Mouse (Mus musculus) forebrain, postnatal 0 days (tissue): ENCODE results near the gene Pex19. TPM values are rescaled to one million over a fixed set of nuclear protein-coding genes. Genes with fewer than 3 reads are reported as not detected.

ENCODE experiments used
- ATAC-seq: fragments of 200-750 bp; cut with Nextera tagmentation; 2 replicates; pipeline ENCODE4 v1.8.0; 2017; ENCODE audit warnings: mild to moderate bottlenecking, moderate library complexity
- DNase-seq: peaks from one replicate; pipeline ENCODE4 v3.0.0-alpha.2; 2015
- H3K27ac ChIP-seq: fragments of 300-500 bp; sonication (generic); 2 replicates; pipeline ENCODE4 v1.5.1; 2014; ENCODE audit warnings: low read depth, mild to moderate bottlenecking, antibody characterized with exemption, low read length, moderate library complexity, mixed read lengths
- H3K27me3 ChIP-seq: fragments of 300-500 bp; sonication (generic); 2 replicates; pipeline ENCODE4 v1.6.1; 2014; ENCODE audit warnings: mild to moderate bottlenecking, low read length, mixed read lengths; ENCODE audit not compliant: insufficient read depth
- H3K36me3 ChIP-seq: fragments of 300-500 bp; sonication (generic); 2 replicates; pipeline ENCODE4 v1.6.1; 2014; ENCODE audit warnings: mild to moderate bottlenecking, moderate library complexity; ENCODE audit not compliant: insufficient read depth
- H3K4me1 ChIP-seq: fragments of 300-500 bp; sonication (generic); 2 replicates; pipeline ENCODE4 v1.6.1; 2014; ENCODE audit warnings: antibody characterized with exemption; ENCODE audit not compliant: insufficient read depth
- H3K4me2 ChIP-seq: fragments of 300-500 bp; sonication (generic); 2 replicates; pipeline ENCODE4 v1.6.1; 2014; ENCODE audit warnings: low read depth, mild to moderate bottlenecking, moderate library complexity
- H3K4me3 ChIP-seq: fragments of 300-500 bp; sonication (generic); 2 replicates; pipeline ENCODE4 v1.5.1; 2014; ENCODE audit warnings: low read depth, low read length, mixed read lengths
- H3K9ac ChIP-seq: fragments of 300-500 bp; sonication (generic); 2 replicates; pipeline ENCODE4 v1.6.1; 2014; ENCODE audit warnings: mild to moderate bottlenecking
- H3K9me3 ChIP-seq: fragments of 300-500 bp; sonication (generic); 2 replicates; pipeline ENCODE4 v1.6.1; 2016; ENCODE audit warnings: low read length
- CTCF ChIP-seq: sonication (generic); IDR thresholded peaks from 2 replicates; pipeline ENCODE4 v1.5.1; 2016; ENCODE audit warnings: antibody characterized with exemption, control low read depth, low read depth
- WGBS: fragments of 180-500 bp; shearing (Covaris S2); extraction: QIAGEN DNeasy Blood & Tissue Kit; methylation state at CpG from one replicate; pipeline ENCODE4 v1.1.7; 2014; 5-methylcytosine and 5-hydroxymethylcytosine counted together
- polyA plus RNA-seq: library from polyadenylated mRNA; unstranded; fragments of >200 nt; fragmentation: Nextera tagmentation; extraction: Ambion mirVana; gene quantifications from 2 replicates; pipeline ENCODE4 v1.2.1, GENCODE M21; 2015
- total RNA-seq: library from RNA; depleted of rRNA; stranded (reverse); fragments of >200 nt; gene quantifications from 2 replicates; pipeline ENCODE4 v1.2.3, GENCODE M21; 2014

The Pex19 gene
- total and polyA plus RNA-seq, 2 experiments from 2014 or later, result 136 to 161 TPM

DNA sequence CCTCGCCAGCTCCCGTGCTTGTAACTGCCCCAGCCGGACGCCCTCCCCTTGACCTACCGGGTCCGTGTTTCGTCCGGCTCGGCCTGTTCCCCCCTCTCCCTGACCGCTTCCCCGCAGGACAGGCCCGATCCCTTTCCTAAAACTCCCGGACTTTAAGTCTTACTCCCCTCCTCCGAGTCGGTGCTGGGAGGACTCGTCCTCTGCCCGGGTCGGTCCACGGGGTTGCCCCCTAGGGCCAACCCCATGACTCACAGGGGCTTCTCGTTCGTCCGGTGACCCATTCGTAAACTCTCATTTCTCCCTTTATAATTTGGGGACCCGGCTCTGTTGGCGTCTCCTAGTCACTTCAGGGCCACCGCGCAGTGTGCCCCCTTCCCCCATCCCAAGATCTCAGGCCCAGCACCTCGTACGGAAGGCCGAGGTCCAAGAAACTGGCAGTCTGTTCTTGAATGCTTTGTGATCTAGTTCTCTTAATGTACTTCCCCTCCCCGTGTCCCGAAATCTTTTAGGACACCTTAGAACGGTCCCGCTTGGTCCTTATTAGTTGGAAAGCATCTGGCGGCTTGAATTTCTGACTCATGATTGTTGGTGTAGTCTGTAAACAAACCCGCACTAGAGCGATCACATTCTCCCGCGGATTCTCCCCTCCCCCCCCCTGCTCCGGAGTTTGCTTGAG lies 21.9 kb downstream of the Pex19 start:
- H3K27ac ChIP-seq, result peak overlapping the region; percentile 92
- peaks cover 10% of the 10 kb centered on the region; the same call in 1 of the 2 replicates for H3K4me1 ChIP-seq
- H3K4me3 ChIP-seq, result peak overlapping the region; percentile 99
- peak; percentile 1; the same call in 1 of the 2 replicates for TF ChIP-seq CTCF
- ATAC-seq, result peak; percentile 40
- H3K27me3 ChIP-seq, result no peaks in the 10 kb centered on the region
- H3K9ac ChIP-seq, result peak overlapping the region; percentile 100
- DNase-seq, result peak; percentile 44
- WGBS, result under 1% methylated on average over 40 of the region's 40 CpGs
- H3K36me3 ChIP-seq, result peaks cover 16% of the 10 kb centered on the region
- peak overlapping the region; percentile 47 for H3K4me2 ChIP-seq
- no peaks in the 10 kb centered on the region for H3K9me3 ChIP-seq

DNA sequence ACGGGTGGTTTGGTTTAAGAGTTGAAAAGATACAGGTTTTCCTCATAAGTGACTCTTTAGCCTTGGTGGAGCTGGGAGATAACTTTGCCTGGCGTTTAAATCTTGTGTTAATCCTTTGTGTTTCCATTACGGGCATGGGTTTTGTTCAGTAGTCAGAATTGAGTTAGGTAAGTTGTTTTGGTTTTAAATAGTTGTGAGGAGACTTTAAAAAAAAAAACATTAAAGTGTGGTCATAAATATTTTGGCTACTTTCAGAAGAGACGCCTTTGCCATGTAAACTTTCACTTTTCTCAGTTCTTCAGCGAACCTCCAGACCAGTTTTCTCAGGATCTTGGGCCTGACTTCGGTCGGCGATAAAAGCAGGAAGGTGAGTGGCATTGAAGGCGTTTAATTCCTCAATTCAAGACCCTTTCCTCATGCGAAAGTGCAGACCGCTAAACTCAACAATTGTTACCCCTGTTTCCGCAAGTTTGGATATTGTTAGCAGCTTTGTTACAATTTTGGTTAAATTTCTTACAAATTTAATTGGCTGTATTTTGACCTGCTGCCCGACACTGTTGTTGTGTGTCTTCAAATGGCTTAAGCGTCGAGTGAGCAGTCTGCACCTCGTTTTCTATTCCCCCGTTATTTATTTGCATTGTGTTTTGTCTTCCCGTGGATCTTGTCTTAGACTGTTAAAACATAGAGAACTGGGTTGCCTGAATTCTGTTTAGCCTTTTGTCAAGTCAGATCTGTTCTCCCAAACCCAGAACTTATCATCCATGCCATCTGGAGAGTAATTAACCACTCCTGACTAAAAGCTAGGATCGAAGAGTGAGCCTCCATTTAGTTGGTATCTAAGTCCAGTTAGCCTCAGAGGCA lies 22.6 kb downstream of the Pex19 start:
- Histone ChIP-seq H3K27me3 (no peaks in the 10 kb centered on the region), H3K4me1 (peaks cover 10% of the 10 kb centered on the region; the same call in 1 of the 2 replicates), H3K4me3 (peak overlapping the region; percentile 99), H3K36me3 (peaks cover 18% of the 10 kb centered on the region), H3K4me2 (peak overlapping the region; percentile 47), H3K27ac (peak overlapping the region; percentile 92; the same call in 1 of the 2 replicates), H3K9me3 (no peaks in the 10 kb centered on the region), H3K9ac (peak overlapping the region; percentile 100)
- no peak for DNase-seq
- TF ChIP-seq CTCF, result no peak
- WGBS, result 6% methylated on average over 19 of the region's 19 CpGs
- ATAC-seq, result no peak

DNA sequence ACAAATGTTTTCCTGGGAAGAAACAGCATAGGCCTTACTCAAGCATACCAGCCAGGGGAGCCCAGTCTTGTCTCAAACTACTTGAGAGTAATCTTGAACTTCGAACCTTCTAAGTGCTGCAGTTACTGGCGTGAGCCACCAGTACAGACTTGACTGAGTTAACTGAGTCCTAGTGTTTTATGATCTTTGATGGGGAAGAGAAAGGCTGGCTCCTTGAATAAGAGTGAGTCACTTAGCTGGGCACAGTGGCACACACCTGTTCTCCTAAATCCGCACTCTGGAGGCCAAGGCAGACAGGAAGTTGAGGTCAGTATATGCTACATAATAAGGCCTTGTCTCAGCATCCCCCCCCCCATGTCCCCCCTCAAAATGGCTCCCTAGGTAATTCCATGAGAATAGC lies 28.0 kb downstream of the Pex19 start:
- Histone ChIP-seq H3K27ac (no peak overlapping the region), H3K9me3 (no peaks in the 10 kb centered on the region), H3K4me3 (no peak overlapping the region), H3K4me1 (peaks cover 6% of the 10 kb centered on the region; the same call in 1 of the 2 replicates), H3K36me3 (peaks cover 31% of the 10 kb centered on the region), H3K27me3 (no peaks in the 10 kb centered on the region), H3K9ac (no peak overlapping the region), H3K4me2 (no peak overlapping the region)
- WGBS, result 93% methylated on average over 3 of the region's 3 CpGs
- no peak for ATAC-seq
- no peak for DNase-seq
- no peak for TF ChIP-seq CTCF

DNA sequence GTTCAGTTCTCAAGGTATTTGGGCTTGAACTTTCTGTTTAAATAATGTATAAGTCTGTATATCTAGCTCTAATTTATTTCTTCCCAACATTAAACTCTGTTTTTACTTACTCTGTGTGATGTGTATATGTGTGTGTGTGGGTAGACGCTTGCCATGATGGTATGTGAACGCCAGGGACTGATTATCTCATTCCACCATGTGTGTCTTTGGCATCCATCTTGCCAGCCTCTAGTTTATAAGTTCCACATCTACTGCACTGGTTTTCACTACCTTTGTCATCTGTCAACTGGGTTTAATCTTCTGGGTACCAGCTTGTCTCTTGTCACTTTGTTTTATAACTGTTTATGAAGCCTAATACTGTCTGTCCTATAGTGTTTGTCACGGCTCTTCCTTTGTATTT lies 29.0 kb downstream of the Pex19 start:
- no peak overlapping the region for H3K4me2 ChIP-seq
- DNase-seq (no peak), ATAC-seq (no peak)
- 81% methylated on average over 3 of the region's 3 CpGs for WGBS
- H3K27me3 ChIP-seq, result no peaks in the 10 kb centered on the region
- H3K9me3 ChIP-seq, result no peaks in the 10 kb centered on the region
- H3K4me3 ChIP-seq, result no peak overlapping the region
- no peak for TF ChIP-seq CTCF
- no peaks in the 10 kb centered on the region for H3K4me1 ChIP-seq
- no peak overlapping the region for H3K27ac ChIP-seq
- H3K9ac ChIP-seq, result no peak overlapping the region
- peaks cover 31% of the 10 kb centered on the region for H3K36me3 ChIP-seq

DNA sequence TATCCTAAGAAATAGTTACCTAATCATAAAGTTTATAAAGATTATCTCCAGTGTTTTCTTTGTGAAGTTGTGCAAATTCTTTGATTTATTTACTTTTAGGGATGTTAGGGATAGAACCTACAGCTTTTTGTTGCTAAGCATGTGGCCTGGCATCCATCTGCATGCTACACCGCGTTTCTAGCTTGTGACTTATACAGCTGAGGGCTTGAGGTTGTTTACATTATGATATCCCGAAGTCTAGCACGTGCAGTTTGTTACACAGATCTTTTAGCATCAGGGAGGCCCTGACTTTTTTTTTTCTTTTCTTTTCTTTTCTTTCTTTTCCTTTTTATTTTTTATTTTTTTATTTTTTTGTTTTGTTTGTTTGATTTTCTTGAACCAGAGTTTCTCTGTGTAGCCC lies 33.4 kb downstream of the Pex19 start:
- Histone ChIP-seq H3K9ac (no peak overlapping the region), H3K27ac (no peak overlapping the region), H3K4me3 (no peak overlapping the region), H3K4me2 (no peak overlapping the region), H3K4me1 (no peaks in the 10 kb centered on the region), H3K9me3 (no peaks in the 10 kb centered on the region), H3K27me3 (no peaks in the 10 kb centered on the region), H3K36me3 (0 out of 2 replicates have a peak, but pooled peaks cover 6% of the 10 kb centered on the region)
- TF ChIP-seq CTCF, result no peak
- ATAC-seq (no peak), DNase-seq (no peak)
- WGBS, result 72% methylated on average over 4 of the region's 4 CpGs

DNA sequence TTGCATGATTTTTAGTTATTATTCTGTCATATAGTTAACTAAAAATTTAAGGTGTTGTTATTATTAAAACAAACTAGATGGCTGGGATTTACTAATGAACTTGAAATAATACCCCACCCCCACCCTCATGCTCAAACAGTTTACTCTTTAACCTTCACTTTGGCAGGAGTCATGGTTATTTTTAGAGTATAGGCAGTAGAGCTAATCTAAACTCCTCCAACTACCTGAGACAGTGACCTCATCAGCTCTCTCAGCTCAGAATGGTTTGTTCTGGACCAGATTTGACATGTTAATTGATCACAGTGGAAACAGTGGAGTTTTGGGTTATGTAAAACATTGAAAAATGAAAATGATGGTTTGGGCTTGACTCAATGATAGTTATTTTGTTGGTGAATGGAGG lies 34.0 kb downstream of the Pex19 start:
- Histone ChIP-seq H3K9me3 (no peaks in the 10 kb centered on the region), H3K27ac (no peak overlapping the region), H3K4me3 (no peak overlapping the region), H3K9ac (no peak overlapping the region), H3K4me1 (no peaks in the 10 kb centered on the region), H3K4me2 (no peak overlapping the region), H3K27me3 (no peaks in the 10 kb centered on the region), H3K36me3 (0 out of 2 replicates have a peak, but pooled peaks cover 4% of the 10 kb centered on the region)
- no peak for ATAC-seq
- no peak for DNase-seq
- TF ChIP-seq CTCF, result no peak

DNA sequence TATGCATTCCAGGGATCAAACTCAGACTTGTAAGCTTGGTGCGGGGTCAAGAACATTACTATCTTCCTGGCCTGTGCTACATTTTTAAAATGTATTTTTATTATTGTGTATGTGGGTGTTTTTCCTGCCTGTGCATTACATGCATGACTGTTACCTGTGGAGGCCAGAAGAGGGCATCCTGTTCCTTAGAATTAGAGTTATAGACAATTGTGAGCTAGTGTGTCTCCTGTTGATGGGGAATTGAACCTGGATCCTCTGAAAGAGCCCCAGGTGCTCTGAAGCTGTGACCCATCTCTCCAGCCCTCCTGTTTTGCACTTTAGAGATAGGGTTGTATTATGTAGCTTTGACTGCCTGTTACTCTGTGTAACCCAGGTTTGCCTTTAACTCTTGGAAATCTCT lies 35.5 kb downstream of the Pex19 start:
- peak; percentile 58 for DNase-seq
- no peak overlapping the region for H3K27ac ChIP-seq
- no peaks in the 10 kb centered on the region for H3K4me1 ChIP-seq
- ATAC-seq, result peak; percentile 69
- H3K9ac ChIP-seq, result no peak overlapping the region
- no peaks in the 10 kb centered on the region for H3K27me3 ChIP-seq
- WGBS, result 96% methylated on average over 1 of the region's 1 CpGs
- peaks cover 10% of the 10 kb centered on the region for H3K36me3 ChIP-seq
- TF ChIP-seq CTCF, result peak; percentile 71
- H3K4me3 ChIP-seq, result no peak overlapping the region
- no peaks in the 10 kb centered on the region for H3K9me3 ChIP-seq
- H3K4me2 ChIP-seq, result no peak overlapping the region
